Mouse (Mus musculus) left cerebral cortex, adult 2 months (tissue): ENCODE measurements around the gene Ascl1. TPM values are rescaled to one million over a fixed set of nuclear protein-coding genes. Genes with fewer than 3 reads are reported as not detected.

Experiments
- DNase-seq, 2 experiments: peaks; one replicate each; pipeline ENCODE4 v3.0.0; 2021 to 2022; ENCODE audit warnings: low spot score in 2 of 2, mixed read lengths in 1 of 2; ENCODE audit errors: extremely low spot score in 1 of 2
- H3K27ac ChIP-seq: fragments of 200-600 bp; 2 replicates; pipeline ENCODE4 v1.8.1; 2022
- H3K4me3 ChIP-seq: fragments of 200-600 bp; 2 replicates; pipeline ENCODE4 v1.8.1; 2022
- CTCF ChIP-seq: fragments of 200-600 bp; IDR thresholded peaks from 2 replicates; pipeline ENCODE4 v1.8.1; 2022; ENCODE audit warnings: antibody characterized with exemption, mild to moderate bottlenecking, moderate library complexity
- intact Hi-C: fragments of 180-260 bp; cut with DNase I; formaldehyde crosslinking; loops from one replicate; pipeline ENCODE4 v1.15.1; 2025
- long read RNA-seq, 2 experiments: library from polyadenylated mRNA; stranded (forward); transcript quantifications; one replicate each; pipeline ENCODE4 v2.0.0; 2021; ENCODE audit warnings: borderline mapping rate in 2 of 2
- total RNA-seq, 2 experiments: library from RNA; stranded (reverse); gene quantifications; 2 replicates each; pipeline ENCODE4 v1.2.3; 2021

The Ascl1 gene
- 1 to 10 TPM; 6.1 to 6.2 TPM for total RNA-seq
- long read RNA-seq, experiment 1, transcript Ascl1-201 (2 exons, 2,481 nt) = major isoform, 7 of 7 reads
- long read RNA-seq, experiment 1, partial matches to known transcripts = 0 of 7 reads
- long read RNA-seq, experiment 1, other reads (novel, unspliced or antisense) = 0 of 7 reads
- long read RNA-seq, experiment 2, partial matches to known transcripts = 0 of 2 reads
- long read RNA-seq, experiment 2, other reads (novel, unspliced or antisense) = 0 of 2 reads

DNA sequence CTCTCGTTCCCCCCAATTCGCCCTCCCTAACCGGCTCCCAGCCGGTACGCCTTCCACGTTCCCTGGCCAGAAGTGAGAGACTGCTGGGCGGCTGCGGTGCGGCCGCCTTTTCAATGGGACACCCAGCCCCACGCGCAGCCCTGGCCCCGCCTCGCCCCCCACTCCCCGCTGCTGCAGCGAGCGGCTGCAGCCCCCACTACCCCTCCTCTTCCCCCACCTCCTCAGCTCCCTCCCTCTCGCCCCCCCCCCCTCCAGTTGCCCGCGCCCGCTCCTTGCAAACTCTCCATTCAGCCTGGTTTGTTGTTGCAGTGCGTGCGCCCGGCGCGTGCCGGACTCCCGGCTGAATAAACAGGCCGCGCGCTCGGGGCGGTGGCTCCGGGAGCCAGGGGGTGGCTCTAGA is at the start of gene Ascl1:
Gene Ascl1, minus strand, starts transcription at position 85 of the 400 bp plus-strand sequence.
- TF ChIP-seq CTCF = no peak
- H3K27ac ChIP-seq = peak within 1 kb of the TSS; percentile 92
- intact Hi-C loops = loop anchor here (5.0 kb wide), 1 partner anchor 281 kb away; no protein-coding TSS in a partner anchor
- peak within 1 kb of the TSS; percentile 64 for H3K4me3 ChIP-seq
- DNase-seq = peak in 1 of 2 experiments; percentile 37

DNA sequence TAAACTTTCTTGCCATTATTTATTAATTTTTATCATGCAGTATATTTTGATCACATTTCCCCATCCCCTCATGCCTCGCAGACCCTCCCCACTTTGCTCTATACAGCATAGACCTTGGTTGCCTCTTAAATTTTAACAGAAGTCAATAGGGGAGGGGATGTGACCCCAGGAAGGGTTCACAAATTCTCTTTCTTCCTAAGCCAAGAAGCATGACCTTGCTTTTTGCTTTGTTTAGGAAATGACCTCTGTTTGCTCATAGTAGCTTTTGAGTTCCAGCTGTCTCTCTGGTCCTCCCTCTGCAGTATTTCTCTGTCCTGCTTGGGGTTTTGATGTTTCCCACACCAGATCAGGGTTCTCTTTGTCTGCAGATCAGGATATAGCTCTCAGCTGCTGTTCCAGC is 40.7 kb upstream of the Ascl1 start:
- Histone ChIP-seq H3K4me3 (no peak overlapping the region), H3K27ac (no peak overlapping the region)
- no peak for DNase-seq
- TF ChIP-seq CTCF = no peak
- intact Hi-C loops = no loop called here

DNA sequence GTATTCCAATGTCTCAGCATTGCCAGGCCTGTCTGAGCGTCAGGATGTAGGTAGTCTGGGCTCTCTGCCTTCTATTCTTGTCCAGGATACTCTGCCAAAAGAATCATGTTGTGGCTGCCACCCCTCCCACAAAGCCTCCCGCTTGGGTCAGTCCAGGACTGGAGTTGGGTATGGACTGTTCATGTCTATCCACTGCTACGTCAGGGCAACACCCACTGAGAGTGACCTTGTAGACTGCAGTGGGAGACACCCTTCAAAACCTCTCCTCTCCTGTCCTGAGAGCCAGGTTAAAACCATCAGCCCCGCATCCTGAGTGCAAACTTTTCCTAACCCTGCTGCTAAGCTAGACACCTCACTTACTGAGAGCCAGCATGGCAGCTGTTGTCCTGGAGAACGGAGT is 28.2 kb upstream of the Ascl1 start, which contains the start of gene Pah:
Gene Pah, plus strand, starts transcription at position 150 of the 400 bp plus-strand sequence.
- no peak for TF ChIP-seq CTCF
- intact Hi-C loops = no loop called here

DNA sequence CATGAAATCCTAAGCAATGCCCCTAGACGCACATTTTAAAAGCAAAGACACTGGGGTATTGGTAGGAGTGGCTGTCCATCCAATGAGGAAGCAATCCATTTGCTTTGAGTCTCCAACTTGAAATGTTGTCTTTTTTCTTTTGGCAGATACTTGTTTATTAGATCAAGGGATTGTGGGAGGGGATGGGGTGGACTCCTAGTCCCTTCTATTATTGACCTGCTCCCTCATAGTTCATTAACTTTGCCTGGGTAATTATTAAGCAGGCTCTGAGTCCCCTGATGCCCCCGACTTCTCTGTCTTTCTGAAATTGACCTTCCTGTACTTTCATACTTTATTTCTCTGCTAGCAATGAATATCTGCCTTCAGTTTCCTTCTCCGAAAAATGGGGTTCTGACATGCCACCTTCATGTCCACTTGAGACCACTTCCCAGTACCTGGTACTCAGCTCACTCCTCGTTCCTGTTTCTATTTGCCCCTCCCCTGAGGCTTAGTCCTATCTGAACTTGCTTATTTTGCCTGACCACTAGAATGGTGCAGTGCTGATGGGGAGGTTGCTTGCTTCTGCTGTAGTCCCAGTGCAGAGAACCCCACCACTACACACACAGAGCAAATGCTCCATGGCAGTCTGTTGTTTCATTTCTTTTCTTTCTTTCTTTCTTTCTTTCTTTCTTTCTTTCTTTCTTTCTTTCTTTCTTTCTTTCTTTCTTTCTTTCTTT is 27.1 kb upstream of the Ascl1 start:
- intact Hi-C loops = no loop called here

More for the DNA sequence above, 28.2 kb upstream of the Ascl1 start, which contains the start of gene Pah:
- no peak within 1 kb of the TSS for H3K27ac ChIP-seq
- no peak within 1 kb of the TSS for H3K4me3 ChIP-seq
- DNase-seq = no peak

DNA sequence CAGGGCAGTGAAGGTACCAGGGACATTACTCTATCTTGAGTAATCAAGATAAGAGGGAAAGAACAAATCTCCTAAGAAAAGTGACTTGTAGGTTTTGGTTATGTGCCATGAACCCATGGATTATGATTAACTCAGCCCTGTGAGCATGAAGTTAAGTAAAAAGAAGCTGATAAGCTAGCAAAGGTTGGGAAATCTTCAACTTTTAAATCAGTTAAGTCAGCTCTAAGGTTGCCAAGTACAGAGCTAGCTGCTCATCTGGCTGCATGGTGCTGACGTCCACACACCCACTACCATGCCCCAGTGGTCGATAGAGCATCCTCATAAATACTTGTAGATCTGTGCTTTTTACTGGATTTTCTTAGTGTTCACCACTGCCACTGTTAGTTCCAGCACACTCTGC is 25.1 kb upstream of the Ascl1 start:
- no peak for TF ChIP-seq CTCF
- DNase-seq = no peak
- Histone ChIP-seq H3K4me3 (no peak overlapping the region), H3K27ac (no peak overlapping the region)
- intact Hi-C loops = no loop called here

More for the DNA sequence above, 27.1 kb upstream of the Ascl1 start:
- H3K27ac ChIP-seq = no peak overlapping the region
- TF ChIP-seq CTCF = no peak
- H3K4me3 ChIP-seq = no peak overlapping the region
- DNase-seq = no peak

DNA sequence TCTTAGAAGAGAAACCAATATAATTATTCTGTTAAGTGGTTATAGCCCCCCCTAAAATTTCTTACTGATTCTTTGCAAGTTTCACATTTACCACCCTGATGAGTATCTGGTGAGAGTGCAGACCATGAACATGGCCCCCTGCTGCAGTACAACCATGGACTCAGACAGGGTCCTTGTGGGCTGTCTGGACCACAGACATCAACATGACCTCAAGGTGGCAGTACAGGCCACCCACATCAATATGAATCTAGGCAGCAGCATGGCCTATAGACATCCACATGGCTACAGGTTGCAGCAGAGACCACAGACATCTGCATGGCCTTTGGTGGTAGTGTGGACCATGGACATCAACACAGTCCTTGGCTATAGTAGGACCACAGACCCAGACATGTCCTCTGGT is 19.6 kb upstream of the Ascl1 start:
- Histone ChIP-seq H3K4me3 (no peak overlapping the region), H3K27ac (no peak overlapping the region)
- intact Hi-C loops = no loop called here
- TF ChIP-seq CTCF = peak; percentile 1; the same call in 1 of the 2 replicates
- no peak for DNase-seq

DNA sequence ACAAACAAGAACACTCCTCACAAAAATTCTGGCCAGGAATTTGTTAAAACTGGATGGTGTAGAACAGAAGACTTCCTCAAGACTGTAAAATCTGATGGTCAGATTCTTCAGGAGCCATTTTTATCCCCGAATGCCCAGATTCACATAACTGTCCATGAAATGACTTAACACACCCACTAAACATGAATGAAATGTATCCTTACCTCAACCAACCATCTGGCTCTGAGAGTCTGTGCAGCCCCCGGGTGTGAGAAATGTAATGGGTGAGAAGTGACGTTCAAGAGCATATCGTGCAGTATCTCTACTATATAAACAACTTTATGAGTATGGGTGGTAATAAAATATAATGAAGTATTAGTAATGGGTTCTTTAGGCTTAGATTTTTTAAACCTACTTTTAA is 15.1 kb upstream of the Ascl1 start:
- intact Hi-C loops = no loop called here
- no peak for TF ChIP-seq CTCF
- Histone ChIP-seq H3K4me3 (no peak overlapping the region), H3K27ac (no peak overlapping the region)
- DNase-seq = peak in 1 of 2 experiments; percentile 13

DNA sequence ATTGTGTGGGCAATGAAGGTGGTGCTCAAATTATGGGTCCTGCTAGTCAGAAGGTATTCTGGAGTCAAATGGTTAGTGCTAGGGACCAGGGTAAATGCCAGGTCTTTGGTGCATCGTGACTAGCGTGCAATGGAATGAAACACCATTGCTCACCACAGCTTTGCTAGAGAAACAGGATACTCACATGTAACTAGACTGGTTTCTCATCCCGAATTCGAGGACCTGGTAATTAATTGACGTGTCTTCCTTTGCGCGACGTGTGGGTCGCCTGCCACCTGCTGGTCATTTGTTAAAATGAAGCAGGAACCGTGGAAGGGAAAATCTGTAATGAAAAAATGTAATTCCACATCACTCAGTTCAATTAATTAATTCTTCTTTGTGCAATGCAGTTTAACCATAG is 10.5 kb upstream of the Ascl1 start:
- peak; percentile 84 for TF ChIP-seq CTCF
- H3K27ac ChIP-seq = no peak overlapping the region
- peak; percentile 63 to 70 for DNase-seq
- H3K4me3 ChIP-seq = no peak overlapping the region
- intact Hi-C loops = loop anchor here (1.0 to 5.0 kb wide), 3 partner anchors 297 to 532 kb away; no protein-coding TSS in a partner anchor

DNA sequence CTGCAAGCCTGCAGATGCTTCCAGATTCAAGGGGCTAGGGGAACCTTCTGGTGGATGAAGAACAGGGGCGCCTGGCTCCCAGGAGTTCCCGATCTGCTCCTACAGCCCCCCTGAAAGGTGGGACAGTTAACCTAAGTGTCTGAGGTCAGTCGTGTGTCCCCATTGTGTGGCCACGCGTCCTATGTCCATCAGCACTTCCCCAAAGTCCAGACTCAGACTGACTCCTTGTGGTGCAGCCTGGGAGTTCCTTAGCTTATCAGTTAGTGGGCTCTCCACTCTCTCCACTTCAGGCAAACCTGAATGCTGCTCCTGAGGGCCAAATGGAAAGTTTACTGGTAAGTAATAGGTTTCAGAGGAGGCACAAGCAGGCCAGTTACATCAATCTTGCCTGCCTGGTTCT is 8.8 kb upstream of the Ascl1 start:
- DNase-seq = no peak
- H3K27ac ChIP-seq = no peak overlapping the region
- no peak overlapping the region for H3K4me3 ChIP-seq
- peak; percentile 46 for TF ChIP-seq CTCF
- intact Hi-C loops = loop anchor here (5.0 kb wide), 2 partner anchors 295 to 530 kb away; no protein-coding TSS in a partner anchor

DNA sequence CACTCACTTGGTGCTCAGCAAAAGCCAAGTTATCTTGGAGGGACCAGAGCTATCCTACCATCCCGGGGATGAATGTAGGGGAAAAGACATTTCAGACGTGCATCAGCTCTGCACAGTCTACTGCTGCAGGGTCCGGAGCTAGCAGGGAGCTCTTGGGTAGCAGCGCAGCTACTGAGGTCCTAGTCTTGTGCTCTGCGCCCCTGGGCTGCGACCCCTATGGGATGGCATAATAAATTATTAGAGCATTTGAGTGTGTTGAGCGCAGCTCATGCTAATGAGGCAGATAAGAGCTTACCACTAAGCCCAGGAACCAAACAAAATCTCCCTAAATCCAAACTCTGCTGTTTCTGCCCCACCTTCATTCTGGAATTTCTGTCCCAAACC is 8.2 kb upstream of the Ascl1 start:
- intact Hi-C loops = loop anchor here (1.0 to 5.0 kb wide), 3 partner anchors 294 to 529 kb away; no protein-coding TSS in a partner anchor
- no peak overlapping the region for H3K27ac ChIP-seq
- no peak for TF ChIP-seq CTCF
- no peak for DNase-seq
- H3K4me3 ChIP-seq = no peak overlapping the region

DNA sequence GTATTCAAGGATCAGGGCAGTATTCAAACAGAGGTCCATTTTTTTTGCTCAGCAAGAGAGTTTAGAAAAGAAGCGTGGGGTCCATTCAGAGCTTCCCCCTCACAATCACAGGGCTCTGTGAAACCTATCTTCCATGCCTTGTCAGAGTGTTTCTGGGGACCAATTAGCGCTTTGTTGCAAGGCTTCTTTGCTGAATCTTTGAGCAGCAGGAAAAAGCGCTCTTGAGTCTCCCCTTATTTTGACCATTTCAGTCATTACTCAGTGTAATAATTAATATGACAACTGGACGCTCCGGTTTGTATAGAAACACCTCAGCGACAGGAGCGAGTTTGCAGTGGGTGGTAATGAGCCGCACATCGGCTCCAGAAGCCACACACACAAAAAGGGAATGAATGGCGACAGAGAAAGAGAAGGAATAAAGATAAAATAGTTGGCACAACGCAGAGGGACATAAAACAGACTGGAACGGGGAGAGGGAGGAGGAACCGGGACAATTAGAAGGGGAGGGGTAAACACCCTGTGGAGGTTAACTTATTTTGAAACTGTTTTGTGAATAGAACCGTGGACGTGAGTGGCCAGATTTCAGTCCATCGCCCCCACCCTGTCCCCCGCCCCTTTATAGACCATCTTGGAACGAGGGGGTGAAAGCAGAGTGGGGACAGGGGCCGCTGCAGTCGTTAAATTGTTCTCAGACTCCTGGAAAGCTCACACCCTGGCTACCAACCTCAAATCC is 7.6 kb upstream of the Ascl1 start:
- no peak for DNase-seq
- TF ChIP-seq CTCF = no peak
- no peak overlapping the region for H3K27ac ChIP-seq
- intact Hi-C loops = loop anchor here (1.0 to 5.0 kb wide), 3 partner anchors 294 to 529 kb away; no protein-coding TSS in a partner anchor
- no peak overlapping the region for H3K4me3 ChIP-seq

DNA sequence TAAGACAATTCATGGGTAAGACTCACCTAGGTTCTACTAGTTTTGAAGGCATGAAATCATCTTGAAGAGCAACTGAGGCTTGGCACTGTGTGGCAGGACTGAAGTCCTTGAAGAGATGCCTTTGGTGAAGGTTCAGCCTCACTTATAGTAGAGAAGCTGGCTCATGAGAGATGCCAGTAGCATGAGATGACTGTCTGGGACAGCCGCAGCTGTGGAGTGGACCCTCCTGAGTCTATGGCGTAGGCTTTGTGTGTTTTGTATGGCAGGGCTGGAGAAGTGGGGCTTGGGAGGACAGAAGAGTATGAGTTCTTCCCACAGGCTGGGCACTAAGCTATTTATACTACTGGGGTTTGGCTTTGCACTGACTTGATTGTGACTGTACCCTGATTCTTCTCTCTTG is 3.6 kb upstream of the Ascl1 start:
- no peak overlapping the region for H3K4me3 ChIP-seq
- intact Hi-C loops = no loop called here
- no peak for DNase-seq
- no peak for TF ChIP-seq CTCF
- no peak overlapping the region for H3K27ac ChIP-seq
